Mouse (Mus musculus) G1E-ER4 (cell line): Measurements from ENCODE around the gene Pmepa1. TPM values are rescaled to one million over a fixed set of nuclear protein-coding genes. Genes with fewer than 3 reads are reported as not detected.

Experiments used
- GATA1 ChIP-seq: IDR thresholded peaks from one replicate; pipeline ENCODE4 v1.8.0; 2012; ENCODE audit warnings: low read length, inconsistent platforms
- polyA plus RNA-seq: library from polyadenylated mRNA; stranded (reverse); fragments of >175 nt; gene quantifications from 2 replicates; pipeline ENCODE4 v1.2.3, GENCODE M21; 2012

Gene Pmepa1
- polyA plus RNA-seq, 1 experiment = not detected

DNA sequence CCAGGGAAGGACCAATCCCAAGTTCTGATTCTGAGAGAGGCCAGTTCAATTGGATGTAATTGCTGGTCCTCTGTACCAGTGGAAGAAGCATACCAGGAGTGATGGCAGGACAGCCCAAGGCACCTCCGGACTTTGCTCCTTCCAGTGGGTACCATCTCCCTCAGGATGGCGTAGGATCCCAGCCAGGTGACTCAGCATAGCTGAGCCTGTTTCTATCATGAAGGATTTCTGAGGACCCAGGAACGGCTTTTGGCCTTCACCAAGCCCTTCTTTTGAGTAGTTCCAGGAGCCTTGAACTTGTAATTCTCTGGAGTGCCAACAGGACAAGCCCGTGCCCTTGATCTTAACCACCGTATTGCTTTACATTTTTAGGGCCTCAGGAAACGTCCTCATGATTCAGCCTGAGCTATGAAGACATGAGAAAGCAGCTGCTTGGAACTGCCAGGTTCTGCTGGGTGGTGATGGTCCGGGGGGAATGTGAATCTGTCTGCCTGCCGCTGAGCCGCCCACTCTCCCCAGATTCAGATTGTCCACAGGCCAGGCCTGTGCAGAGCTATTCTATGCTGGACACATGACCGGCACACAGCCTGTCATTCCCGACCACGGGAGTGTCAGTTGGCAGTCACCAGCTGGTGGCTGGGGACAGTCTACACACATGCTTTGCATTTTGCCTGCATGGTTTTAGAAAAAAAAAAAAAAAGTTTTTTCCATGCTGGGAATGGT, 9.6 kb upstream of the Pmepa1 start:
- TF ChIP-seq GATA1 = no peak

GRCm38 (mm10) chr2:173284771-173285170, 8.4 kb upstream of the Pmepa1 start:
- TF ChIP-seq GATA1 = no peak

DNA sequence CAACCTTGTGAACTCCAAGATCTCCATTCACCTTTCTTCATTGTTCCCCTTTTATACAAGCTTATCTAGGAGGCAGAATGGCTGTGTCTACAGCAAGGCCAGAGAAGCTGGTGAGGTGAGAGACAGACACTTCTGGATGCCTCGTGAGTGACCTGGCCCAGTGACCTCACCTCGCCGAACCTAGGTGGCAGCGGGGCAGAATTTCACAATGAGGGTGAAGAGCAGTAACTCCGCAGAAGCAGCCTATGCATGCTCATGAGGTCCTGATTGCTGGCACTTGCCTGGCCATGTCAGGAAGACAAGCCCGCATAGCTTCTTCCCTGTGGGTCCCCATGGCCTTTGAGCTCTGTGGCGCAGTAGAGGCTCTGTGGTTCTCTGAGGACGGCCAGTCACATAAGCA, 5.9 kb upstream of the Pmepa1 start:
- no peak for TF ChIP-seq GATA1

DNA sequence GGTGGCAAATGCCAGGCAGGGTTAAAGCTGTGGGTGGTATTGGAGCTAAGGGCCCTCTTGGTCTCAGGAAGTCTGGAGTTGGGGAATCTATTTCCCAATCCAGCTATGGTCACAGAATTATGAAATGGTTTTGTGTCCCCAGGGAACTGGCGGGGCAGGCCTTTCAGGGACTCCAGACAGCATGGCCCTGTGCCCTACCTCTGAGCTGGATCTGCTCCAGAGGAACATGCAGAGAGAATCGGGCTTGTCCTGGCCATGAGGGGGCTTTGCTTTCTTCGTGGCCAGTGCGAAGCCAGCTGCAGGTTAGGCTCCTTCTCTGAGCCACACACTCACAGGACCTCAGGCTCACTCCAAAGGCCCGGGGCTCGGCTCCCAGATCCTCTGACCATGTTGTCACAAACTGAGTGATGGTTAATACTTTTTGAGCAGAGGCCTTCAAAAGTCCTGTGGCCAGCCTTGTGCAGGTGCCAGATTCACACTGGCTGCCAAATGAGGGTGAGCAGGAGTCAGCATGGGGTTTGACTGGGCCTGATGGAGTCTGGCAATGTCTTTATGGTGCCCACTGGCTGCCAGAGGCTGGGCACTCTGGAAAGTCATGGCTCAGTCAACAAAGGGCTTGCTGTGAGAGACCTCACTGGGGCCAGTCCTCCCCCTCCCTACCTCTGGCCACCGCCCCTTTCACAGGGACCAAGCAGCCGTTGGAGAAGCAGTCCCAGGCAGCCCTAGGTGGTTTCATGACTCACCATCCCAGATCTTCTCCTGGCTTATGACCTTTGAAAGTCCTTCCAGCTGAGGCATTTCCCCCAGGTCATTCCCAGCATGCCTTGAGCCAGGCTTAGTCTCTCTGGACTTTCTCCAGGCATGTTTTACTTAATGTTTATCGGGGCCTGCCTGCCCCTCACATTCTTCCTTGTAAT, 4.9 kb upstream of the Pmepa1 start:
- no peak for TF ChIP-seq GATA1

DNA sequence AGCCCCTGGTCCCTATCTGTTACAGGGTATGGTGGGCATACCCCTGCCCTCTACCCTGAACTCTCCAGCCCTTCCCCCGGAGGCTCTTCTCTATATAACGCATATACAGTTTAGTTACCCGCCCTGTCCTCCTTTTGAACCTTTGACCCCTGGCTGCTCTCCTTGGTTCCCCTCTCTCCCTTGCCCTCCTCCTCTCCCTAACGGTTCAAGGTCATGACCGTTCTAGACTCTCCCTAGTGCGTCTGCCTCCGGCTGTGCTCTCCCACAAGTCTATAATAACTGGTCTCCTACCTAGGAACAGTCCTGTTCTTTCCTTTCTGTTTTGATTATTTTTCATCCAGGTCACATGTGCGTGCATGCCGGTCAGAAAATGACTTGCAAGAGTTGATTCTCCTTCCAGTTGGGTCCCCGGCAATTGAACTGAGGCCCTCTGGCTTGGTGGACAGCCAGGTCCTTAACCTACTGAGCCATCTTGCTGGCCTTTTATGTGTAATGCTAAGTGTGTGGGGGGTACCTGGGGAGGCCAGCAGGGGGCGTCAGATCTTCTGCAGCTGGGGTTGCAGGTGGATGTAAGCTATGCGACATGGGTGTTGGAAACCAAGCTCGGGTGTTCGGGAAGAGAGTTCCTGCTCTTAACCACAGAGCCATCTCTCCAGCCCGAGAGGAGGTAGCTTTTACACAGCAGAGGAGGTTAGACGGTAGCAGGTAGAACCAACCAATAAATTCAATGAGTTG, 2.7 kb upstream of the Pmepa1 start:
- TF ChIP-seq GATA1 = no peak

DNA sequence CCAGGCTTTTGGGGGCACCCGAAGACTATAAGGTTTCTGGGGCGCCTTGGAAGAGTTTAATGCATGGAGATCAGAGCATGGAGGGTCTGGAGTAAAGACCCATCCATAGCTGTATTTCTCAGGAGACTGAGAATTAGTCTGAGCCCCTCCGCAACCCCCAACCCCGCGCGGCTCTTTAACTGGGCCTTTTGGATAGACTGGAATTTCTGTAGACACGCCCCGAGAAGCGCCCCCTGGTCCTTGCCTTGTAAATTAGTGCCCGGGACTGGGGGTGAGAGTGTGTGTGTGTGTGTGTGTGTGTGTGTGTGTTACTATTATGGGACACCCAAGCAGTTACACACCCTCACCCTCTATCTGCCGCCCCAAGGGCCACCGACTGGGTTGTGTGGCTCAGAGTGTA, 526 bp upstream of the Pmepa1 start:
- no peak for TF ChIP-seq GATA1

GRCm38 (mm10) chr2:173275343-173276201, 761 bp downstream of the Pmepa1 start:
- TF ChIP-seq GATA1 = no peak

DNA sequence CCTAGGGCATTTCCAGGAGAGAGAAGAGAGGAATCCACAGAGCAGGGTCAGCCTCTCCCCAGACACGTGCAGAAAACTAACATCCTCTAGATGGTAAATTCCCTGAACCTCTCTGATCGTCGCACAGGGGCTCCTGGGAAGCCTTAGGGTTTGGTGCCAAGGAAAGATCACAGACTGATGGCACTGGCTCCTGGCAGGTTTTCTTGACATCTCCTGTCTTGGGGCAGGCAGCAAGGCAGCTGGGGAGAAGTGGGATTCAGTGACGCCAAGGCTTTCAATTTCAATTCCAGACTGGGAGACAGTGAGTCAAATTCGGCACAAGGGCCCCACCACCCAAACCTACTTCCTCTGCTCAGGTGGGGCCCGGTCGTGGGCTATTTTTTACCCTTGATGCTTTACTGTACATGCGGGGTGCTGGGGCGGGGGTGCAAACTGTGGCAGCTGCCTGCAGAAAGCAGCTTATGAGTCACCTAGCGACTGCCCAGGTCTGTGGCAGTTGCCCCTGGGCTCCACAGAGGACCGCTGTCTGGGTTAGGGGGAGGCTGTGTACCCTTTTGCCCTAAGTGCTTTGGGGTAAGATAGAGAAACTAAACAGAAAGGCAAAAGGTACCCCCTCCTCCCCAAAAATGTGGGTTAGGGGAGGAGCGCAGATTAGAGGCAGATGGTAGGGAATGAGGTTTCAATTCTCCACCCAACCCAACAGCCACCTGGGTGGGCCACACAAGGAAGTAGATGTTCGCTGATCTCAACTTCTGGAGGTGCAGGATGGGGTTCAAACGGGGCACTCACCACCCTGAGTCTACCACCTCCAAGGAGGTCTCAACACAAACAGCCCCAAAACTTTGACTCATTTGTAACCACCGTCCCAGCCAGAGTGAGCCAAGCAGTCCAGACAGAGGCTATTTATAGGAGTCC, 1.6 kb downstream of the Pmepa1 start:
- no peak for TF ChIP-seq GATA1

DNA sequence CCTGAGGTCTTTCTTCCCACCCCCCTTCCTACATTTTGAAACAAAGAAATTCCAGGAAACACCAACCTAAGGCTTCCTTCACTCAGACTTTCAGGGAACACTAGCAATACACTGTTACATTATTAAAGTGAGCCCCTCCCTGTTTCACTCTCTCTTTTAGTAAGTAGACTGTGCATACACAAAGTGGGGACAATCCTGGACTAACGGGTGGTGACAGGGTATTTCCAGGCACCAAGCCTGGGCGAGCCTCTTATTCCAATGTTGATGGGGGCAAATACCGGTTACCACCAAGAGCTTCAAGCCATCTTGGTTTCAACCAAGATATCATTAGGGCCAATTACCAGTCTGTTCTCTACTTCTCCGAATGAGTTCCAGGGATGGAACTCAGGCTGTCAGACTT, 2.4 kb downstream of the Pmepa1 start:
- no peak for TF ChIP-seq GATA1

DNA sequence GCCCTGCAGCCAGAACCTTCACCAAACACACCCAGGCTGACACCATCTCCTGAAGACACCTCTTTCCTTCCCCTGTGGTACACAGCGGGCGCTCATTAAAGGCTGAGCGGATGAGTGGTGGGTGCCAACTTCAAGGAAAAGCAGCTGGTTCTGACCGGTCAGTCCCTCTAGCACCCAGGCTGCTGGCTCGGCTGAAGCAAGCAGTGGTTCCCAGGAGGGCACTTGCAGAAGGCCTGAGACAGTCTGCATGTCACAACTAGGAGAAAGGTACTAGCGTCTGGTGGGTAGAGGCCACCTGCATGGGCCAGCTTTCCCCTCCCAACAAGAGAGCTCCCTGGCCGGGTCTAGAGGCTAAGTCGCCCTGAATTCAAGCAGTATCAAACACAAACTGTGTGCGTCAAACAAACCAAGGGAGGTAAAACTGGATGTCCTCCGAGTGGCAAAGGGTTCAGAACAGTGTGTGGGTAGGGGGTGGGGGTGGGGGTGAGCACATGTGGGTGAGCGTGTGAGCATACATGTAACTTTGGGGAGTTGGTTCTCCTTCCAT, 3.9 kb downstream of the Pmepa1 start:
- TF ChIP-seq GATA1 = no peak

DNA sequence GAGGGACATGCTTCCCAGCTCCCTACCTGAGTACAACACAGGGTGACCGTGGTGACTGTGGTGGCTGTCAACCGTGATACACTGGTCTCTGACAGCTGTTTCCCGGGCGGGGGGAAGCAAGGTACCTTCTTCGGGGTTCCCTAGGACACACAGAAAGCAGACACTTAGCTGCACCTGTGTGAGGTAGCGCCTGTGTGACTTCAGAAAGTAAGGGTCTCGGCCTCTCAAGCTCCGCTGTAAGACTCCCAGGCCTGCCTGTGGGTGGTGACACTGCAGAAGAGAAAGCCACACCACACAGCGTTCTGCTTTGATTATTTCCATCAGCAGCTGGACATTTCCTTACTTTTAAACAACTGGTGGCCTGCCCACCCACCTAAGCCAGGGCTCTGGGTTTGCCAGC, 4.8 kb downstream of the Pmepa1 start:
- no peak for TF ChIP-seq GATA1

- TF ChIP-seq GATA1 = no peak
Measured at GRCm38 (mm10) chr2:173270601-173271248, 5.6 kb downstream of the Pmepa1 start.

GRCm38 (mm10) chr2:173270196-173270595, 6.1 kb downstream of the Pmepa1 start:
- no peak for TF ChIP-seq GATA1
